Mouse (Mus musculus) forebrain, embryonic 13.5 days (tissue): Measurements from ENCODE around the gene Fam221a. TPM values are rescaled to one million over a fixed set of nuclear protein-coding genes. Genes with fewer than 3 reads are reported as not detected.

Experiments used
- ATAC-seq: fragments of 200-750 bp; cut with Nextera tagmentation; 2 replicates; pipeline ENCODE4 v1.8.0; 2017
- H3K27ac ChIP-seq: fragments of 300-500 bp; sonication (generic); 2 replicates; pipeline ENCODE4 v1.5.1; 2015; ENCODE audit warnings: inconsistent platforms, mild to moderate bottlenecking, moderate library complexity
- H3K27me3 ChIP-seq: fragments of 300-500 bp; sonication (generic); 2 replicates; pipeline ENCODE4 v1.6.1; 2015; ENCODE audit warnings: mild to moderate bottlenecking, inconsistent platforms
- H3K36me3 ChIP-seq: fragments of 300-500 bp; sonication (generic); 2 replicates; pipeline ENCODE4 v1.6.1; 2015; ENCODE audit warnings: mild to moderate bottlenecking, inconsistent platforms; ENCODE audit not compliant: poor library complexity, severe bottlenecking
- H3K4me1 ChIP-seq: fragments of 300-500 bp; sonication (generic); 2 replicates; pipeline ENCODE4 v1.6.1; 2015; ENCODE audit warnings: inconsistent platforms
- H3K4me2 ChIP-seq: fragments of 300-500 bp; sonication (generic); 2 replicates; pipeline ENCODE4 v1.6.1; 2015; ENCODE audit warnings: inconsistent platforms, mild to moderate bottlenecking, moderate library complexity
- H3K4me3 ChIP-seq: fragments of 300-500 bp; sonication (generic); 2 replicates; pipeline ENCODE4 v1.5.1; 2015; ENCODE audit warnings: mild to moderate bottlenecking, inconsistent platforms
- H3K9ac ChIP-seq: fragments of 300-500 bp; sonication (generic); 2 replicates; pipeline ENCODE4 v1.6.1; 2015; ENCODE audit warnings: mild to moderate bottlenecking, inconsistent platforms
- H3K9me3 ChIP-seq: fragments of 300-500 bp; sonication (generic); replicated peaks from 2 replicates; pipeline ENCODE4 v1.6.1; 2016; ENCODE audit warnings: inconsistent platforms
- WGBS: fragments of 180-500 bp; shearing (Covaris S2); methylation state at CpG from one replicate; pipeline ENCODE4 v1.1.7; 2015; 5-methylcytosine and 5-hydroxymethylcytosine counted together
- polyA plus RNA-seq: library from polyadenylated mRNA; unstranded; fragments of >200 nt; fragmentation: Nextera tagmentation; extraction: Ambion mirVana; gene quantifications from 2 replicates; pipeline ENCODE4 v1.2.1, GENCODE M21; 2015

Gene Fam221a
- 4.2 and 7.0 TPM in 2 replicates for polyA plus RNA-seq

GRCm38 (mm10) chr6:49367159-49368054 lies at the start of gene Fam221a:
Fam221a (plus strand) TSS chr6:49367739.
- 4% methylated on average over 47 of the region's 49 CpGs for WGBS
- peak; percentile 97 for ATAC-seq

GRCm38 (mm10) chr6:49318966-49319594 lies 48.5 kb upstream of the Fam221a start, which contains the start of gene Ccdc126:
Ccdc126 (plus strand) TSS chr6:49319274.
- no peaks in the 10 kb centered on the region for H3K36me3 ChIP-seq
- H3K4me3 ChIP-seq: peak within 1 kb of the TSS; percentile 76
- peak within 1 kb of the TSS; percentile 70 for H3K27ac ChIP-seq
- peak; percentile 100 for ATAC-seq
- peak within 1 kb of the TSS; percentile 82 for H3K9ac ChIP-seq
- under 1% methylated on average over 44 of the region's 47 CpGs for WGBS
- H3K9me3 ChIP-seq: no peaks in the 10 kb centered on the region
- peak within 1 kb of the TSS; percentile 62 for H3K4me2 ChIP-seq
- H3K27me3 ChIP-seq: no peaks in the 10 kb centered on the region
- H3K4me1 ChIP-seq: no peaks in the 10 kb centered on the region; the same call in 1 of the 2 replicates

More at GRCm38 (mm10) chr6:49367159-49368054, at the start of gene Fam221a:
- Histone ChIP-seq H3K36me3 (no peaks in the 10 kb centered on the region), H3K9me3 (no peaks in the 10 kb centered on the region), H3K4me1 (peaks cover 14% of the 10 kb centered on the region), H3K9ac (peak within 1 kb of the TSS; percentile 68), H3K27me3 (no peaks in the 10 kb centered on the region), H3K4me3 (peak within 1 kb of the TSS; percentile 55), H3K4me2 (peak within 1 kb of the TSS; percentile 88), H3K27ac (no peak within 1 kb of the TSS; the same call in 1 of the 2 replicates)

- 13% methylated on average over 13 of the region's 13 CpGs for WGBS
- H3K4me2 ChIP-seq: peak overlapping the region; percentile 62
- H3K4me1 ChIP-seq: no peaks in the 10 kb centered on the region; the same call in 1 of the 2 replicates
- peak overlapping the region; percentile 76 for H3K4me3 ChIP-seq
- H3K27ac ChIP-seq: peak overlapping the region; percentile 70
- H3K36me3 ChIP-seq: no peaks in the 10 kb centered on the region
- H3K27me3 ChIP-seq: no peaks in the 10 kb centered on the region
- peak overlapping the region; percentile 82 for H3K9ac ChIP-seq
- ATAC-seq: no peak
- no peaks in the 10 kb centered on the region for H3K9me3 ChIP-seq
These were observed 47.8 kb upstream of the Fam221a start for GRCm38 (mm10) chr6:49319595-49320315.

- H3K27ac ChIP-seq: no peak overlapping the region
- H3K9ac ChIP-seq: no peak overlapping the region
- H3K36me3 ChIP-seq: no peaks in the 10 kb centered on the region
- no peak overlapping the region for H3K4me2 ChIP-seq
- H3K4me1 ChIP-seq: no peaks in the 10 kb centered on the region; the same call in 1 of the 2 replicates
- H3K9me3 ChIP-seq: no peaks in the 10 kb centered on the region
- no peaks in the 10 kb centered on the region for H3K27me3 ChIP-seq
- WGBS: 85% methylated on average over 3 of the region's 3 CpGs
- no peak for ATAC-seq
- no peak overlapping the region for H3K4me3 ChIP-seq
These were observed 46.2 kb upstream of the Fam221a start for GRCm38 (mm10) chr6:49321341-49321740.

- H3K9me3 ChIP-seq: no peaks in the 10 kb centered on the region
These were observed 45.5 kb upstream of the Fam221a start for GRCm38 (mm10) chr6:49322056-49322455.

GRCm38 (mm10) chr6:49322986-49323385 lies 44.6 kb upstream of the Fam221a start:
- no peak for ATAC-seq
- no peak overlapping the region for H3K9ac ChIP-seq
- 72% methylated on average over 2 of the region's 2 CpGs for WGBS
- no peak overlapping the region for H3K27ac ChIP-seq
- no peak overlapping the region for H3K4me3 ChIP-seq
- no peaks in the 10 kb centered on the region for H3K9me3 ChIP-seq
- H3K36me3 ChIP-seq: no peaks in the 10 kb centered on the region
- no peaks in the 10 kb centered on the region; the same call in 1 of the 2 replicates for H3K4me1 ChIP-seq
- H3K4me2 ChIP-seq: no peak overlapping the region
- H3K27me3 ChIP-seq: no peaks in the 10 kb centered on the region

More at GRCm38 (mm10) chr6:49322056-49322455, 45.5 kb upstream of the Fam221a start:
- H3K27ac ChIP-seq: no peak overlapping the region
- H3K4me2 ChIP-seq: no peak overlapping the region
- H3K9ac ChIP-seq: no peak overlapping the region
- no peak for ATAC-seq
- no peaks in the 10 kb centered on the region for H3K27me3 ChIP-seq
- no peaks in the 10 kb centered on the region for H3K36me3 ChIP-seq
- no peak overlapping the region for H3K4me3 ChIP-seq
- no peaks in the 10 kb centered on the region; the same call in 1 of the 2 replicates for H3K4me1 ChIP-seq

- Histone ChIP-seq H3K36me3 (no peaks in the 10 kb centered on the region), H3K9me3 (no peaks in the 10 kb centered on the region), H3K27me3 (no peaks in the 10 kb centered on the region), H3K4me1 (no peaks in the 10 kb centered on the region; the same call in 1 of the 2 replicates), H3K4me2 (no peak overlapping the region), H3K4me3 (no peak overlapping the region), H3K27ac (no peak overlapping the region), H3K9ac (no peak overlapping the region)
- no peak for ATAC-seq
- WGBS: 63% methylated on average over 2 of the region's 2 CpGs
These were observed 43.0 kb upstream of the Fam221a start for GRCm38 (mm10) chr6:49324528-49324927.

GRCm38 (mm10) chr6:49325294-49325693 lies 42.2 kb upstream of the Fam221a start:
- Histone ChIP-seq H3K4me3 (no peak overlapping the region), H3K4me1 (no peaks in the 10 kb centered on the region; the same call in 1 of the 2 replicates), H3K36me3 (no peaks in the 10 kb centered on the region), H3K4me2 (no peak overlapping the region), H3K9me3 (no peaks in the 10 kb centered on the region), H3K27ac (no peak overlapping the region), H3K9ac (no peak overlapping the region), H3K27me3 (no peaks in the 10 kb centered on the region)
- no peak for ATAC-seq
- 79% methylated on average over 1 of the region's 1 CpGs for WGBS

GRCm38 (mm10) chr6:49326846-49327245 lies 40.7 kb upstream of the Fam221a start:
- ATAC-seq: no peak
- WGBS: 88% methylated on average over 3 of the region's 3 CpGs
- H3K4me2 ChIP-seq: no peak overlapping the region

GRCm38 (mm10) chr6:49331369-49332059 lies 36.0 kb upstream of the Fam221a start:
- no peak overlapping the region for H3K9ac ChIP-seq
- no peak for ATAC-seq
- no peak overlapping the region for H3K4me3 ChIP-seq
- no peaks in the 10 kb centered on the region for H3K4me1 ChIP-seq
- no peaks in the 10 kb centered on the region for H3K27me3 ChIP-seq
- WGBS: 75% methylated on average over 5 of the region's 5 CpGs
- no peaks in the 10 kb centered on the region for H3K9me3 ChIP-seq
- no peak overlapping the region for H3K4me2 ChIP-seq
- no peak overlapping the region for H3K27ac ChIP-seq
- peaks cover 4% of the 10 kb centered on the region; the same call in 1 of the 2 replicates for H3K36me3 ChIP-seq

More at GRCm38 (mm10) chr6:49326846-49327245, 40.7 kb upstream of the Fam221a start:
- H3K4me3 ChIP-seq: no peak overlapping the region
- no peaks in the 10 kb centered on the region for H3K9me3 ChIP-seq
- H3K9ac ChIP-seq: no peak overlapping the region
- no peak overlapping the region for H3K27ac ChIP-seq
- H3K4me1 ChIP-seq: no peaks in the 10 kb centered on the region
- H3K27me3 ChIP-seq: no peaks in the 10 kb centered on the region
- H3K36me3 ChIP-seq: no peaks in the 10 kb centered on the region

GRCm38 (mm10) chr6:49332060-49332370 lies 35.5 kb upstream of the Fam221a start:
- no peaks in the 10 kb centered on the region for H3K9me3 ChIP-seq
- WGBS: 72% methylated on average over 13 of the region's 13 CpGs
- H3K4me3 ChIP-seq: no peak overlapping the region
- no peaks in the 10 kb centered on the region for H3K4me1 ChIP-seq
- ATAC-seq: no peak
- H3K27ac ChIP-seq: no peak overlapping the region
- H3K36me3 ChIP-seq: peaks cover 4% of the 10 kb centered on the region; the same call in 1 of the 2 replicates
- no peak overlapping the region for H3K9ac ChIP-seq
- H3K4me2 ChIP-seq: no peak overlapping the region
- H3K27me3 ChIP-seq: no peaks in the 10 kb centered on the region
